Mouse (Mus musculus): ENCODE results near the gene Tbc1d2.
"Not testable (repeated sequence)": the region's sequence is repeated elsewhere in the genome, so short reads cannot be mapped to it uniquely, and the experiment has no call there.

GRCm38 (mm10) chr4:46584084-46584483 lies 65.9 kb downstream of the Tbc1d2 start:
- not testable (repeated sequence) for TF ChIP-seq EP300, CTCF (IDR thresholded peaks at IDR 0.05; ENCODE audit: low read depth)
